Mouse (Mus musculus): ENCODE measurements around the gene Olfr362. TPM values are rescaled to one million over a fixed set of nuclear protein-coding genes. Genes with fewer than 3 reads are reported as not detected.
"Not testable (repeated sequence)": the region's sequence is repeated elsewhere in the genome, so short reads cannot be mapped to it uniquely, and the experiment has no call there.

The Olfr362 gene
- total RNA-seq (2021), result not detected
- long read RNA-seq, experiment 1, result 0 reads
- long read RNA-seq, experiment 2, result 0 reads

DNA sequence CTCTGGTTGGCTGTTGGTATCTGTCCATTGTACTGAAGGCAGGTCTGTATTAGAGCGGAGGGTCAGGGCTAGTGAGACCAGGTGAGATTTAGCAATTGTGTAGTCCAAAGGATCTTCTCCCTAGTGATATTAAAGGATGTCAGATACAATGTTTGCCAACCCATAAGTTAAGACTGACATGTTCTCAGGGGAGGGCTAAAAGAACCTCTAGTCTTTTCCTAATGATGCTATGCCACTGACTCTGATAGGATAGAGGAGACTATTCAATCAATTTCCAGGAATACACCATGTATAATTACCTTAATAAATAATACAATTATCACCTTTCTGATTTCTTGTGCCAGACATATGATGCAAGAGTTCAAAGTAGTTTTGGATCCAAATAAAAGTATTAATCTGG is at the start of gene Olfr362:
Gene Olfr362 (minus strand): TSS at position 101 of the 400 bp plus-strand sequence.
- no peak for DNase-seq (ENCODE audit: low spot score in 2 of 2)

DNA sequence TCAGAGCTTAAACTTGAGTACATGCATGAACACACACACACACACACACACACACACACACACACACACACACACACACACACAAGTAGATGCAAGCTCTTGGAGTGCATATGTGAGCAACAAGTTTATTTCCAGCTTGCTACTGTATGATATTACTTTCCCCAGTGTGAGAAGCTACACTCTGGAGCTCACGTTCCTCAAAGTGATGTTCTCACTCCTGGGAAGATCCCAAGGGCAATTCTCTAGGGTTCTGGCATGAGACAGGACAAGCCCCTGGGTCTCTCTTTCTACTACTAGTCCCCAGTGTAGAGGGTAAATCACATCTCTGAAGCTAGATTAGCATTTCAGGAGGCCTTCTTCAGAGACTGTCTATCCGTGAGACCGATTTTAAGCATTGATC is 21.3 kb upstream of the Olfr362 start, which contains the start of gene Olfr364-ps1:
Gene Olfr364-ps1 (plus strand): TSS at position 301 of the 400 bp plus-strand sequence.
- DNase-seq (ENCODE audit: low spot score in 2 of 2), result no peak

DNA sequence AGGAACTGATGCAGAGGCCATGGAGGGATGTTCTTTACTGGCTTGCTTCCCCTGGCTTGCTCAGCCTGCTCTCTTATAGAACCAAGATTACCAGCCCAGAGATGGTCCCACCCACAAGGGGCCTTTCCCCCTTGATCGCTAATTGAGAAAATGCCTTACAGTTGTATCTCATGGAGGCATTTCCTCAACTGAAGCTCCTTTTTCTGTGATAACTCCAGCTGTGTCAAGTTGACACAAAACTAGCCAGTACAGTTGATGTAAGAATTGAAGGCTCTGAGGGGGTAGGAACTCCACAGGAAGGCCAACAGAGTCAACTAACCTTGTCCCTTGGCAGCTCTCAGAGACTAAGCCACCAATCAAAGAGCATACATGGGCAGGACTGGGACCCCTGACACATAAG is 28.5 kb downstream of the Olfr362 start, which contains the start of gene Olfr361:
Gene Olfr361 (minus strand): TSS at position 101 of the 400 bp plus-strand sequence.
- DNase-seq (ENCODE audit: low spot score in 2 of 2), result not testable (repeated sequence)

DNA sequence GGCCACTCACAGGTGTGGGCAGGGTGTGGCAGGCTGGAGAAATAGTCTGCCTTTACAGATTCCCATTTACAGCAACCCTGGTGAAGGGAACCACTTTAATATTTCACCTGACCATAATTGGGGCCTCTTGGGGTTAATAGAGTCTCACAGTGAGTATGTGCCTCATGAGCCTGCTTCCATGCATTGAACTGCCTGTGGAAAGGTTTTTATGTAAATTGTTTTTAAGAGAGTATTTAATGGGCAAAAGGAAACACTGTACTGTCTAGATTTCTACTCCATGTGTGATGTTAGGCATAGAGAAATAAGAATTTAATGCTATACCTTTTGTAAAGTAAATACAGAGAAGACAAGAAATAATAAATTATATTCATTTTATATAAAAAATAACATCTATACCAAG is 52.3 kb downstream of the Olfr362 start, which contains the start of gene Olfr360:
Gene Olfr360 (plus strand): TSS at position 301 of the 400 bp plus-strand sequence.
- no peak for DNase-seq (ENCODE audit: low spot score in 2 of 2)

Other genes with a start within 250 kb of the Olfr362 start
- gene Olfr352, start 249.4 kb downstream of the Olfr362 start, total RNA-seq (2021), result not detected
- gene Olfr353, start 225.0 kb downstream of the Olfr362 start, total RNA-seq (2021), result not detected
- not detected for gene Olfr354, start 212.2 kb downstream of the Olfr362 start, total RNA-seq (2021)
- gene Olfr355, start 189.0 kb downstream of the Olfr362 start, total RNA-seq (2021), result not detected
- gene Olfr356, start 180.8 kb downstream of the Olfr362 start, total RNA-seq (2021), result not detected
- not detected for gene Olfr357, start 124.1 kb downstream of the Olfr362 start, total RNA-seq (2021)
- not detected for gene Olfr358, start 108.6 kb downstream of the Olfr362 start, total RNA-seq (2021)
- not detected for gene Olfr360, start 52.2 kb downstream of the Olfr362 start, total RNA-seq (2021)
- gene Olfr361, start 28.6 kb downstream of the Olfr362 start, total RNA-seq (2021), result not detected
- not detected for gene Olfr364-ps1, start 21.4 kb upstream of the Olfr362 start, total RNA-seq (2021)
- not detected for gene Olfr365, start 70.3 kb upstream of the Olfr362 start, total RNA-seq (2021)
- not detected for gene Olfr366, start 93.7 kb upstream of the Olfr362 start, total RNA-seq (2021)
- not detected for gene Olfr368, start 208.6 kb upstream of the Olfr362 start, total RNA-seq (2021)
- 10 to 100 TPM; 21.9 to 31.2 TPM for gene Pdcl, start 241.4 kb upstream of the Olfr362 start, total RNA-seq (2021)

All from left cerebral cortex, adult 18-20 months (tissue).